In the genomic region with DNA sequence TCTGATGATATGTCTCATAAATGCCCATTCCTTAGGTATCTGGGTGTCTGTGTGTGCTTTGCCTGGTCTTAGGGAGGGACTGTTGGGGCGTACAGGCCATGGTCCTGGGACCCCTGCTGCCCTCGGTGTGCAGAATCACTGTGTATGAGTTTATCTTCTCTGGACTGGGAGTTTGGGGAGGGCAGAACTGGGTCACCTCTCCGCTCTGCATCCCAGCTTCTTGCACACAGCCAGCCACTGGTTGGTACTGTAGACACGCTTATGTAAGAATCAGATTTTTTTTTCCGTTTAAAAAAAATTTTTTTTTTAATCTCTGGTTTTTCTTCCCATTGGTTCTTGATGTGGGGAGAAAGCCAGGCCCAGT, we compare ENCODE assay signal across 9 mouse cellular contexts.
A peak's percentile ranks its signal among the peaks of the same experiment; 100 is the strongest.
DNase-seq lines count a peak whose midpoint lies in the region; ATAC-seq lines count a peak whose summit lies in the region.
"Had no signal": no experiment of that assay in that cellular context is flagged by ENCODE, and none has a peak within 500 bp of the region (broad histone marks: within the 10 kb centered on the region; RNA-seq: fewer than 3 reads in every experiment).

No protein-coding gene starts in this region.

- H3K4me1 ChIP-seq in heart, embryonic 15.5 days (replicated peaks) = peaks cover 46% of the 10 kb centered on the region
- peaks cover 7% of the 10 kb centered on the region for H3K4me1 ChIP-seq in embryonic facial prominence, embryonic 11.5 days (ENCODE audit: control insufficient read depth, insufficient read depth, low read length)
- H3K4me1 ChIP-seq in hindbrain, embryonic 14.5 days (replicated peaks; ENCODE audit: control insufficient read depth, insufficient read depth, low read length) = peaks cover 30% of the 10 kb centered on the region
- peaks cover 48% of the 10 kb centered on the region for H3K4me1 ChIP-seq in midbrain, embryonic 12.5 days

- peak overlapping the region; percentile 66 for H3K4me2 ChIP-seq in heart, embryonic 15.5 days
- peak overlapping the region; percentile 39; the same call in 1 of the 2 replicates for H3K4me2 ChIP-seq in embryonic facial prominence, embryonic 11.5 days (ENCODE audit: low read depth, low read length)
- peak overlapping the region; percentile 58 for H3K4me2 ChIP-seq in hindbrain, embryonic 14.5 days (replicated peaks)
- H3K4me2 ChIP-seq in midbrain, embryonic 12.5 days (replicated peaks) = peak overlapping the region; percentile 48

- intact Hi-C loops in left cerebral cortex, postnatal 4 days (cut with DNase I) = no loop called here

- no peaks in the 10 kb centered on the region for H3K9me3 ChIP-seq in heart, embryonic 15.5 days (replicated peaks)
- no peaks in the 10 kb centered on the region for H3K9me3 ChIP-seq in embryonic facial prominence, embryonic 11.5 days (replicated peaks; ENCODE audit: control insufficient read depth, low read length)
- no peaks in the 10 kb centered on the region for H3K9me3 ChIP-seq in hindbrain, embryonic 14.5 days (ENCODE audit: control insufficient read depth, low read length)
- H3K9me3 ChIP-seq in midbrain, embryonic 12.5 days = no peaks in the 10 kb centered on the region

- ATAC-seq in heart, embryonic 15.5 days (replicated peaks; ENCODE audit: insufficient number of reproducible peaks, insufficient read depth, low FRiP score, low read depth) = no peak
- 0 out of 2 replicates have a peak, but pooled peaks have one; percentile 9 for ATAC-seq in embryonic facial prominence, embryonic 11.5 days (replicated peaks; ENCODE audit: insufficient number of reproducible peaks, low FRiP score, low TSS enrichment, low read depth)
- ATAC-seq in hindbrain, embryonic 14.5 days (ENCODE audit: low FRiP score) = 0 out of 2 replicates have a peak, but pooled peaks have one; percentile 23
- peak; percentile 10; the same call in 1 of the 2 replicates for ATAC-seq in midbrain, embryonic 12.5 days (ENCODE audit: low FRiP score, low read depth)

- WGBS in heart, embryonic 15.5 days = 37% methylated on average over 5 of the region's 5 CpGs
- 63% methylated on average over 5 of the region's 5 CpGs for WGBS in embryonic facial prominence, embryonic 11.5 days
- WGBS in hindbrain, embryonic 14.5 days = 57% methylated on average over 5 of the region's 5 CpGs
- WGBS in midbrain, embryonic 12.5 days = 56% methylated on average over 5 of the region's 5 CpGs

- H3K27ac ChIP-seq in heart, embryonic 15.5 days = peak overlapping the region; percentile 58
- H3K27ac ChIP-seq in embryonic facial prominence, embryonic 11.5 days (replicated peaks; ENCODE audit: low read depth, low read length) = 0 out of 2 replicates have a peak overlapping the region, but pooled peaks have one; percentile 30
- peak overlapping the region; percentile 83 for H3K27ac ChIP-seq in hindbrain, embryonic 14.5 days
- peak overlapping the region; percentile 78 for H3K27ac ChIP-seq in midbrain, embryonic 12.5 days (replicated peaks)

- no peak for DNase-seq in heart, adult 8-10 months (ENCODE audit: low spot score)
- no peak for DNase-seq in embryonic facial prominence, embryonic 11.5 days (ENCODE audit: low spot score)
- DNase-seq in hindbrain, embryonic 14.5 days (ENCODE audit: low spot score) = no peak
- DNase-seq in left cerebral cortex, postnatal 4 days = no peak
- DNase-seq in thymus, adult 18-20 months = no peak
- no peak for DNase-seq in adrenal gland, postnatal 36 days

- H3K36me3 ChIP-seq in heart, embryonic 15.5 days = no peaks in the 10 kb centered on the region
- no peaks in the 10 kb centered on the region for H3K36me3 ChIP-seq in embryonic facial prominence, embryonic 11.5 days (replicated peaks; ENCODE audit: control insufficient read depth, insufficient read depth, low read depth, low read length)
- no peaks in the 10 kb centered on the region; the same call in 1 of the 2 replicates for H3K36me3 ChIP-seq in hindbrain, embryonic 14.5 days (replicated peaks; ENCODE audit: control insufficient read depth, insufficient read depth)
- peaks cover 7% of the 10 kb centered on the region for H3K36me3 ChIP-seq in midbrain, embryonic 12.5 days

- H3K9ac ChIP-seq in heart, embryonic 15.5 days = peak overlapping the region; percentile 46
- H3K9ac ChIP-seq in embryonic facial prominence, embryonic 11.5 days (replicated peaks; ENCODE audit: low read length) = no peak overlapping the region
- H3K9ac ChIP-seq in hindbrain, embryonic 14.5 days = peak overlapping the region; percentile 39
- peak overlapping the region; percentile 24; the same call in 1 of the 2 replicates for H3K9ac ChIP-seq in midbrain, embryonic 12.5 days (replicated peaks)

- peak overlapping the region; percentile 46 for H3K4me3 ChIP-seq in heart, embryonic 15.5 days
- H3K4me3 ChIP-seq in embryonic facial prominence, embryonic 11.5 days (ENCODE audit: low read depth, low read length) = no peak overlapping the region
- H3K4me3 ChIP-seq in hindbrain, embryonic 14.5 days (replicated peaks; ENCODE audit: low read length) = peak overlapping the region; percentile 26
- H3K4me3 ChIP-seq in midbrain, embryonic 12.5 days = no peak overlapping the region
- H3K4me3 ChIP-seq: megakaryocyte, embryonic 14.5 days had no signal

- no peaks in the 10 kb centered on the region for H3K27me3 ChIP-seq in heart, embryonic 15.5 days
- H3K27me3 ChIP-seq in embryonic facial prominence, embryonic 11.5 days (ENCODE audit: control insufficient read depth, insufficient read depth, low read length) = no peaks in the 10 kb centered on the region
- H3K27me3 ChIP-seq in hindbrain, embryonic 14.5 days (ENCODE audit: control insufficient read depth, insufficient read depth, low read length) = no peaks in the 10 kb centered on the region
- H3K27me3 ChIP-seq in midbrain, embryonic 12.5 days = no peaks in the 10 kb centered on the region
- H3K27me3 ChIP-seq: megakaryocyte, embryonic 14.5 days had no signal

Comparison
In these comparisons a context has a peak if more than half of its experiments do, and no peak if none do; other contexts are left out.
1. H3K27ac ChIP-seq: peak in every context shown above with its lines; median percentile 83 in hindbrain, embryonic 14.5 days; 78 in midbrain, embryonic 12.5 days; 58 in heart, embryonic 15.5 days; 30 in embryonic facial prominence, embryonic 11.5 days.
2. H3K4me3 ChIP-seq: peak in heart, embryonic 15.5 days (single experiment) and hindbrain, embryonic 14.5 days (single experiment); none in embryonic facial prominence, embryonic 11.5 days (single experiment) and midbrain, embryonic 12.5 days (single experiment).
3. Peak in every context shown above with its lines, with median percentiles within 50 percentile points of each other: H3K4me2 ChIP-seq.